Mouse (Mus musculus) hindbrain, embryonic 16.5 days (tissue): ENCODE measurements around the gene Ercc6l. TPM values are rescaled to one million over a fixed set of nuclear protein-coding genes. Genes with fewer than 3 reads are reported as not detected.

Experiments used
- ATAC-seq: fragments of 200-750 bp; cut with Nextera tagmentation; 2 replicates; pipeline ENCODE4 v1.8.0; 2017; ENCODE audit warnings: moderate TSS enrichment, moderate library complexity
- H3K27ac ChIP-seq: fragments of 300-500 bp; sonication (generic); 2 replicates; pipeline ENCODE4 v1.5.1; 2014; ENCODE audit warnings: low read depth, mild to moderate bottlenecking, control low read depth, low read length, moderate library complexity
- H3K27me3 ChIP-seq: fragments of 300-500 bp; sonication (generic); replicated peaks from 2 replicates; pipeline ENCODE4 v1.6.1; 2014; ENCODE audit warnings: low read length; ENCODE audit not compliant: control insufficient read depth, insufficient read depth
- H3K36me3 ChIP-seq: fragments of 300-500 bp; sonication (generic); 2 replicates; pipeline ENCODE4 v1.6.1; 2014; ENCODE audit warnings: mild to moderate bottlenecking, low read length, moderate library complexity, mixed read lengths; ENCODE audit not compliant: control insufficient read depth, insufficient read depth
- H3K4me1 ChIP-seq: fragments of 300-500 bp; sonication (generic); 2 replicates; pipeline ENCODE4 v1.6.1; 2014; ENCODE audit warnings: low read depth, low read length; ENCODE audit not compliant: control insufficient read depth, insufficient read depth
- H3K4me2 ChIP-seq: fragments of 300-500 bp; sonication (generic); 2 replicates; pipeline ENCODE4 v1.6.1; 2014; ENCODE audit warnings: mild to moderate bottlenecking, low read length, control low read depth, moderate library complexity
- H3K4me3 ChIP-seq: fragments of 300-500 bp; sonication (generic); 2 replicates; pipeline ENCODE4 v1.5.1; 2014; ENCODE audit warnings: mild to moderate bottlenecking, low read length, control low read depth, moderate library complexity
- H3K9ac ChIP-seq: fragments of 300-500 bp; sonication (generic); 2 replicates; pipeline ENCODE4 v1.6.1; 2014; ENCODE audit warnings: low read depth, mild to moderate bottlenecking, control low read depth, low read length, moderate library complexity
- H3K9me3 ChIP-seq: fragments of 300-500 bp; sonication (generic); 2 replicates; pipeline ENCODE4 v1.6.1; 2014; ENCODE audit warnings: mild to moderate bottlenecking, low read length, moderate library complexity; ENCODE audit not compliant: control insufficient read depth
- WGBS: fragments of 180-500 bp; shearing (Covaris S2); extraction: QIAGEN DNeasy Blood & Tissue Kit; methylation state at CpG from one replicate; pipeline ENCODE4 v1.1.7; 2014; 5-methylcytosine and 5-hydroxymethylcytosine counted together
- polyA plus RNA-seq: library from polyadenylated mRNA; unstranded; fragments of >200 nt; fragmentation: Nextera tagmentation; extraction: Ambion mirVana; gene quantifications from 2 replicates; pipeline ENCODE4 v1.2.1, GENCODE M21; 2015

Gene Ercc6l
- 1.5 and 2.1 TPM in 2 replicates for polyA plus RNA-seq

GRCm38 (mm10) chrX:102156618-102157422 lies at the start of gene Ercc6l:
Ercc6l (minus strand) TSS chrX:102157091.
- WGBS = 16% methylated on average over 36 of the region's 42 CpGs

GRCm38 (mm10) chrX:102190840-102191239 lies 33.9 kb upstream of the Ercc6l start:
- no peak for ATAC-seq
- Histone ChIP-seq H3K9ac (no peak overlapping the region), H3K4me3 (no peak overlapping the region), H3K9me3 (no peaks in the 10 kb centered on the region), H3K36me3 (no peaks in the 10 kb centered on the region), H3K27me3 (no peaks in the 10 kb centered on the region), H3K4me1 (peaks cover 9% of the 10 kb centered on the region), H3K27ac (no peak overlapping the region), H3K4me2 (no peak overlapping the region)
- 33% methylated on average over 1 of the region's 1 CpGs for WGBS

More at GRCm38 (mm10) chrX:102156618-102157422, at the start of gene Ercc6l:
- Histone ChIP-seq H3K27me3 (no peaks in the 10 kb centered on the region), H3K4me2 (peak within 1 kb of the TSS; percentile 70), H3K9me3 (no peaks in the 10 kb centered on the region), H3K4me3 (peak within 1 kb of the TSS; percentile 49), H3K9ac (peak within 1 kb of the TSS; percentile 50), H3K36me3 (no peaks in the 10 kb centered on the region), H3K4me1 (no peaks in the 10 kb centered on the region), H3K27ac (peak within 1 kb of the TSS; percentile 40)
- ATAC-seq = peak; percentile 100

GRCm38 (mm10) chrX:102189581-102189980 lies 32.7 kb upstream of the Ercc6l start:
- WGBS = 47% methylated on average over 5 of the region's 5 CpGs
- Histone ChIP-seq H3K4me3 (no peak overlapping the region), H3K4me2 (0 out of 2 replicates have a peak overlapping the region, but pooled peaks have one; percentile 12), H3K9ac (no peak overlapping the region), H3K36me3 (no peaks in the 10 kb centered on the region; the same call in 1 of the 2 replicates), H3K27ac (no peak overlapping the region), H3K9me3 (no peaks in the 10 kb centered on the region), H3K4me1 (peaks cover 9% of the 10 kb centered on the region), H3K27me3 (no peaks in the 10 kb centered on the region)
- no peak for ATAC-seq

GRCm38 (mm10) chrX:102188712-102189497 lies 32.0 kb upstream of the Ercc6l start, which contains the start of gene Rps4x:
Rps4x (minus strand) TSS chrX:102189394.
- peak; percentile 98 for ATAC-seq
- Histone ChIP-seq H3K27ac (peak within 1 kb of the TSS; percentile 83), H3K9me3 (no peaks in the 10 kb centered on the region), H3K4me3 (peak within 1 kb of the TSS; percentile 43), H3K9ac (peak within 1 kb of the TSS; percentile 62), H3K4me2 (peak within 1 kb of the TSS; percentile 68), H3K36me3 (no peaks in the 10 kb centered on the region; the same call in 1 of the 2 replicates), H3K27me3 (no peaks in the 10 kb centered on the region), H3K4me1 (peaks cover 9% of the 10 kb centered on the region)
- WGBS = 17% methylated on average over 37 of the region's 37 CpGs

GRCm38 (mm10) chrX:102187023-102187699 lies 30.3 kb upstream of the Ercc6l start:
- Histone ChIP-seq H3K9ac (no peak overlapping the region; the same call in 1 of the 2 replicates), H3K4me2 (peak overlapping the region; percentile 68), H3K27ac (no peak overlapping the region), H3K4me3 (peak overlapping the region; percentile 21), H3K4me1 (peaks cover 9% of the 10 kb centered on the region), H3K27me3 (no peaks in the 10 kb centered on the region), H3K9me3 (no peaks in the 10 kb centered on the region), H3K36me3 (no peaks in the 10 kb centered on the region; the same call in 1 of the 2 replicates)
- no peak for ATAC-seq
- WGBS = 46% methylated on average over 11 of the region's 11 CpGs

GRCm38 (mm10) chrX:102182575-102182974 lies 25.7 kb upstream of the Ercc6l start:
- H3K27ac ChIP-seq = no peak overlapping the region
- peaks cover 9% of the 10 kb centered on the region for H3K4me1 ChIP-seq
- no peak overlapping the region for H3K9ac ChIP-seq
- no peak overlapping the region for H3K4me3 ChIP-seq
- ATAC-seq = no peak
- no peaks in the 10 kb centered on the region; the same call in 1 of the 2 replicates for H3K36me3 ChIP-seq
- 0 out of 2 replicates have a peak, but pooled peaks cover 2% of the 10 kb centered on the region for H3K27me3 ChIP-seq
- no peak overlapping the region for H3K4me2 ChIP-seq
- H3K9me3 ChIP-seq = no peaks in the 10 kb centered on the region

GRCm38 (mm10) chrX:102175538-102176287 lies 18.8 kb upstream of the Ercc6l start:
- no peak overlapping the region for H3K27ac ChIP-seq
- H3K4me1 ChIP-seq = no peaks in the 10 kb centered on the region
- no peak overlapping the region for H3K4me3 ChIP-seq
- H3K4me2 ChIP-seq = no peak overlapping the region
- no peaks in the 10 kb centered on the region for H3K36me3 ChIP-seq
- ATAC-seq = no peak
- H3K9me3 ChIP-seq = no peaks in the 10 kb centered on the region
- no peak overlapping the region for H3K9ac ChIP-seq
- 89% methylated on average over 5 of the region's 5 CpGs for WGBS
- peaks cover under 1% of the 10 kb centered on the region; the same call in 1 of the 2 replicates for H3K27me3 ChIP-seq

- Histone ChIP-seq H3K27me3 (no peaks in the 10 kb centered on the region; the same call in 1 of the 2 replicates), H3K4me3 (no peak overlapping the region), H3K9ac (no peak overlapping the region), H3K4me1 (peaks cover 6% of the 10 kb centered on the region; the same call in 1 of the 2 replicates), H3K36me3 (no peaks in the 10 kb centered on the region), H3K9me3 (no peaks in the 10 kb centered on the region), H3K4me2 (no peak overlapping the region), H3K27ac (no peak overlapping the region)
- ATAC-seq = no peak
- WGBS = 73% methylated on average over 3 of the region's 3 CpGs
Measured at GRCm38 (mm10) chrX:102170900-102171299, 14.0 kb upstream of the Ercc6l start.
